In genomic region chr14:79658286-79658685, GRCm38 (mm10) we compare ENCODE assay signal across 9 mouse cellular contexts. TPM values are rescaled to one million over a fixed set of nuclear protein-coding genes. Genes with fewer than 3 reads are reported as not detected.
DNase-seq lines count a peak whose midpoint lies in the region; TF ChIP-seq lines count a peak whose summit lies in the region.
"Had no signal": no experiment of that assay in that cellular context is flagged by ENCODE, and none has a peak within 500 bp of the region (broad histone marks: within the 10 kb centered on the region; RNA-seq: fewer than 3 reads in every experiment).

No protein-coding gene starts in this region.

- H3K27ac ChIP-seq in thymus, adult 2 months (ENCODE audit: control insufficient read depth, insufficient read depth, low read length), result no peak overlapping the region
- H3K27ac ChIP-seq: lung, embryonic 15.5 days had no signal

- no peak for TF ChIP-seq POLR2A in thymus, adult 2 months (IDR thresholded peaks at IDR 0.05; ENCODE audit: control insufficient read depth, extremely low read depth, insufficient read depth, low read length, poor library complexity)

- H3K27me3 ChIP-seq in thymus, adult 2 months (ENCODE audit: control insufficient read depth, insufficient read depth, low read length), result no peaks in the 10 kb centered on the region; the same call in 1 of the 2 replicates
- H3K27me3 ChIP-seq: lung, embryonic 15.5 days had no signal

- H3K4me3 ChIP-seq in thymus, adult 2 months (ENCODE audit: control insufficient read depth, insufficient read depth, low read length), result no peak overlapping the region
- H3K4me3 ChIP-seq: lung, embryonic 15.5 days had no signal

- peak; percentile 24 for DNase-seq in ovary, postnatal 36 days (ENCODE audit: low spot score)
- no peak for DNase-seq in ovary, adult 18-20 months (ENCODE audit: low spot score)
- peak; percentile 64 to 67 for DNase-seq in heart, adult 9 months (ENCODE audit: low spot score in 2 of 2)
- peak; percentile 31 for DNase-seq in left cerebral cortex, adult 11 months (ENCODE audit: low spot score)
- peak; percentile 59 for DNase-seq in right cerebral cortex, postnatal 25 days
- no peak for DNase-seq in spleen, postnatal 10 days (ENCODE audit: low spot score in 2 of 2)
- no peak for DNase-seq in thymus, adult 2 months
- no peak for DNase-seq in MN1 (ENCODE audit: low spot score)

- no peak for TF ChIP-seq CTCF in thymus, adult 2 months (IDR thresholded peaks at IDR 0.05; ENCODE audit: borderline replicate concordance, control insufficient read depth, extremely low read depth, insufficient read depth, low read length, poor library complexity)

- WGBS in thymus, adult 2 months, result 94% methylated on average over 5 of the region's 5 CpGs

- peaks cover 4% of the 10 kb centered on the region; the same call in 1 of the 2 replicates for H3K4me1 ChIP-seq in thymus, adult 2 months (replicated peaks; ENCODE audit: control insufficient read depth, insufficient read depth, low read length)

- H3K36me3 ChIP-seq in thymus, adult 2 months (ENCODE audit: control insufficient read depth, insufficient read depth, low read length), result no peaks in the 10 kb centered on the region
- H3K36me3 ChIP-seq: lung, embryonic 15.5 days had no signal

RNA-seq across cellular contexts. Expression of gene Cnmd, which starts 3.7 kb away (rescaled TPM):
- 1.2 and 1.4 TPM in 2 replicates for polyA plus RNA-seq in thymus, adult 2 months (2012; rRNA removed)

Comparison
In these comparisons a context has a peak if more than half of its experiments do, and no peak if none do; other contexts are left out.
1. DNase-seq: peak in ovary, postnatal 36 days (single experiment), heart, adult 9 months (2 of 2), left cerebral cortex, adult 11 months (single experiment) and right cerebral cortex, postnatal 25 days (single experiment); none in ovary, adult 18-20 months (single experiment), spleen, postnatal 10 days (0 of 2), thymus, adult 2 months (single experiment) and MN1 (single experiment).